26 mouse cellular contexts compared by ENCODE assay signal in genomic region chr1:55512165-55512564, GRCm38 (mm10).
A peak's percentile ranks its signal among the peaks of the same experiment; 100 is the strongest.
DNase-seq lines count a peak whose midpoint lies in the region; ATAC-seq and TF ChIP-seq lines count a peak whose summit lies in the region.
"Had no signal": no experiment of that assay in that cellular context is flagged by ENCODE, and none has a peak within 500 bp of the region (broad histone marks: within the 10 kb centered on the region; RNA-seq: fewer than 3 reads in every experiment).

No protein-coding gene starts in this region.

- no peaks in the 10 kb centered on the region for H3K27me3 ChIP-seq in kidney, embryonic 15.5 days
- H3K27me3 ChIP-seq in lung, embryonic 14.5 days (ENCODE audit: insufficient read depth, low read length): no peaks in the 10 kb centered on the region
- H3K27me3 ChIP-seq in CH12.LX (replicated peaks) (no peaks in the 10 kb centered on the region), Patski (no peaks in the 10 kb centered on the region)
- H3K27me3 ChIP-seq: embryonic facial prominence, embryonic 13.5 days; embryonic facial prominence, embryonic 15.5 days; forebrain, embryonic 12.5 days had no signal

- TF ChIP-seq RAD21 in CH12.LX (IDR thresholded peaks at IDR 0.05; ENCODE audit: low read depth, low read length): no peak

- no peak for TF ChIP-seq POLR2A in lung, adult 2 months (IDR thresholded peaks at IDR 0.05; ENCODE audit: borderline replicate concordance, extremely low read depth, low read depth, low read length)
- TF ChIP-seq POLR2A in CH12.LX (IDR thresholded peaks at IDR 0.05; ENCODE audit: low read depth, low read length): no peak

- no peak for TF ChIP-seq CTCF in lung, embryonic 14.5 days (IDR thresholded peaks at IDR 0.05; ENCODE audit: low read depth)
- TF ChIP-seq CTCF in lung, adult 2 months (IDR thresholded peaks at IDR 0.05; ENCODE audit: insufficient read depth, low read length): no peak
- TF ChIP-seq CTCF in CH12.LX (conservative IDR thresholded peaks at IDR 0.05 in 1 of 2, IDR thresholded peaks at IDR 0.05 in 1 of 2; ENCODE audit: low read depth in 2 of 2, low read length in 2 of 2) (no peak), Patski (IDR thresholded peaks at IDR 0.05) (no peak)

- 66% methylated on average over 3 of the region's 3 CpGs for WGBS in kidney, embryonic 15.5 days
- 75% methylated on average over 3 of the region's 3 CpGs for WGBS in lung, embryonic 14.5 days
- 77% methylated on average over 3 of the region's 3 CpGs for WGBS in lung, adult 2 months

- 0 out of 2 replicates have a peak, but pooled peaks have one; percentile 54 for ATAC-seq in kidney, embryonic 15.5 days (replicated peaks; ENCODE audit: low FRiP score)
- ATAC-seq in lung, embryonic 14.5 days (ENCODE audit: insufficient read depth): 0 out of 2 replicates have a peak, but pooled peaks have one; percentile 17
- peak; percentile 78 for ATAC-seq in Patski
- ATAC-seq: forebrain, embryonic 14.5 days; forebrain, embryonic 16.5 days had no signal

- no peak for TF ChIP-seq EP300 in CH12.LX (IDR thresholded peaks at IDR 0.05; ENCODE audit: low read length)

- no peak for DNase-seq in kidney, adult 8-10 months
- no peak for DNase-seq in lung, embryonic 14.5 days
- DNase-seq in lung, adult 2 months: no peak
- DNase-seq in CH12.LX (ENCODE audit: extremely low read depth) (peak; percentile 45), Patski (ENCODE audit: low read depth, low spot score) (no peak)
- DNase-seq in ovary, postnatal 14 days (ENCODE audit: low spot score): no peak
- no peak for DNase-seq in right cerebral cortex, adult 2 months (ENCODE audit: low spot score in 2 of 2)
- DNase-seq: adrenal gland, adult 2 months; adrenal gland, postnatal 10 days; adrenal gland, postnatal 25 days; cerebellum, adult 11 months; cerebellum, adult 18-20 months; cerebellum, adult 8-10 months; cerebellum, adult 9-11 months; cerebellum, postnatal 14 days; cerebellum, postnatal 36 days; embryo, embryonic 11 days had no signal

- H3K4me2 ChIP-seq in kidney, embryonic 15.5 days: no peak overlapping the region
- no peak overlapping the region for H3K4me2 ChIP-seq in lung, embryonic 14.5 days
- H3K4me2 ChIP-seq in CH12.LX (ENCODE audit: insufficient read depth, low read depth, poor library complexity, severe bottlenecking): no peak overlapping the region
- H3K4me2 ChIP-seq: embryonic facial prominence, embryonic 13.5 days; embryonic facial prominence, embryonic 15.5 days; forebrain, embryonic 12.5 days had no signal

- H3K4me3 ChIP-seq in kidney, embryonic 15.5 days (replicated peaks): no peak overlapping the region
- H3K4me3 ChIP-seq in lung, embryonic 14.5 days (ENCODE audit: low read depth, low read length): no peak overlapping the region
- no peak overlapping the region for H3K4me3 ChIP-seq in lung, adult 2 months (replicated peaks; ENCODE audit: extremely low read depth, low read depth, low read length)
- no peak overlapping the region for H3K4me3 ChIP-seq in CH12.LX (replicated peaks in 1 of 3; ENCODE audit: low read depth in 2 of 3, low read length in 2 of 3, poor library complexity in 1 of 3)
- H3K4me3 ChIP-seq: embryonic facial prominence, embryonic 13.5 days; embryonic facial prominence, embryonic 15.5 days; erythroblast, embryonic 14.5 days; forebrain, embryonic 10.5 days; forebrain, embryonic 12.5 days had no signal

- H3K79me2 ChIP-seq in CH12.LX (replicated peaks; ENCODE audit: control insufficient read depth, extremely low read depth, insufficient read depth, poor library complexity, severe bottlenecking): no peaks in the 10 kb centered on the region

- H3K9ac ChIP-seq in kidney, embryonic 15.5 days: no peak overlapping the region
- H3K9ac ChIP-seq in lung, embryonic 14.5 days: no peak overlapping the region
- H3K9ac ChIP-seq in CH12.LX (ENCODE audit: insufficient read depth, low read depth): no peak overlapping the region
- H3K9ac ChIP-seq: embryonic facial prominence, embryonic 13.5 days; embryonic facial prominence, embryonic 15.5 days; forebrain, embryonic 12.5 days had no signal

- POLR2A ChIA-PET in Patski (lab: Charles Lee): no interaction called here

- no peaks in the 10 kb centered on the region for H3K36me3 ChIP-seq in kidney, embryonic 15.5 days
- H3K36me3 ChIP-seq in lung, embryonic 14.5 days (ENCODE audit: insufficient read depth): no peaks in the 10 kb centered on the region
- H3K36me3 ChIP-seq in CH12.LX (replicated peaks in 1 of 2; ENCODE audit: control insufficient read depth in 1 of 2, insufficient read depth in 1 of 2, low read length in 1 of 2): no peaks in the 10 kb centered on the region
- H3K36me3 ChIP-seq: embryonic facial prominence, embryonic 13.5 days; embryonic facial prominence, embryonic 15.5 days; forebrain, embryonic 10.5 days; forebrain, embryonic 12.5 days; G1E had no signal

- H3K27ac ChIP-seq in kidney, embryonic 15.5 days: no peak overlapping the region
- H3K27ac ChIP-seq in lung, embryonic 14.5 days (ENCODE audit: low read depth): peak overlapping the region; percentile 76; the same call in 1 of the 2 replicates
- H3K27ac ChIP-seq in CH12.LX (ENCODE audit: insufficient read depth, low read depth): no peak overlapping the region
- H3K27ac ChIP-seq: embryonic facial prominence, embryonic 13.5 days; embryonic facial prominence, embryonic 15.5 days; forebrain, embryonic 10.5 days; forebrain, embryonic 12.5 days had no signal

- in situ Hi-C loops in CH12.LX (cut with MboI; ENCODE audit: low pct_ligation_motif_present, low pct_unique_long_range_greater_than_20kb, low sequenced_read_pairs): no loop called here
- in situ Hi-C loops in Patski (cut with MboI; ENCODE audit: low pct_unique_long_range_greater_than_20kb): no loop called here

- CTCF ChIA-PET in Patski (lab: Charles Lee): no interaction called here

- no peaks in the 10 kb centered on the region for H3K9me3 ChIP-seq in kidney, embryonic 15.5 days (replicated peaks)
- no peaks in the 10 kb centered on the region for H3K9me3 ChIP-seq in lung, embryonic 14.5 days (ENCODE audit: low read depth, low read length)
- H3K9me3 ChIP-seq in CH12.LX (replicated peaks; ENCODE audit: low read length): no peaks in the 10 kb centered on the region
- H3K9me3 ChIP-seq: embryonic facial prominence, embryonic 13.5 days; embryonic facial prominence, embryonic 15.5 days; forebrain, embryonic 10.5 days; forebrain, embryonic 12.5 days; G1E had no signal

- H3K4me1 ChIP-seq in kidney, embryonic 15.5 days: peaks cover 12% of the 10 kb centered on the region; the same call in 1 of the 2 replicates
- H3K4me1 ChIP-seq in lung, embryonic 14.5 days (ENCODE audit: insufficient read depth): 0 out of 2 replicates have a peak, but pooled peaks cover 4% of the 10 kb centered on the region
- peaks cover 2% of the 10 kb centered on the region for H3K4me1 ChIP-seq in lung, adult 2 months (ENCODE audit: control insufficient read depth, insufficient read depth, low read length)
- peaks cover 8 to 21% of the 10 kb centered on the region in 2 experiments for H3K4me1 ChIP-seq in CH12.LX (ENCODE audit: control insufficient read depth in 1 of 2, insufficient read depth in 2 of 2)
- H3K4me1 ChIP-seq: embryonic facial prominence, embryonic 13.5 days; embryonic facial prominence, embryonic 15.5 days; forebrain, embryonic 10.5 days; forebrain, embryonic 12.5 days had no signal

- dilution Hi-C loops in CH12.LX (cut with MboI; ENCODE audit: extremely low pct_ligation_motif_present, extremely low pct_unique_long_range_greater_than_20kb, low sequenced_read_pairs): no loop called here

TF ChIP-seq in CH12.LX, 34 proteins besides CTCF, POLR2A, EP300 and RAD21:
- TF ChIP-seq ELF1 (IDR thresholded peaks at IDR 0.05; ENCODE audit: low read depth, low read length): no peak
- no peak for TF ChIP-seq ZNF384 (IDR thresholded peaks at IDR 0.05; ENCODE audit: low read depth, low read length)
- TF ChIP-seq CHD2 (IDR thresholded peaks at IDR 0.05; ENCODE audit: low read length): no peak
- no peak for TF ChIP-seq ZKSCAN1 (IDR thresholded peaks at IDR 0.05; ENCODE audit: borderline replicate concordance, low read depth, low read length)
- TF ChIP-seq MAFK (IDR thresholded peaks at IDR 0.05; ENCODE audit: insufficient replicate concordance, low read length): no peak
- TF ChIP-seq ZC3H11A (IDR thresholded peaks at IDR 0.05; ENCODE audit: low read depth, low read length): no peak
- no peak for TF ChIP-seq SMC3 (IDR thresholded peaks at IDR 0.05; ENCODE audit: low read depth, low read length)
- TF ChIP-seq JUN (IDR thresholded peaks at IDR 0.05; ENCODE audit: insufficient read depth, low read depth, low read length): no peak
- no peak for TF ChIP-seq BHLHE40 (IDR thresholded peaks at IDR 0.05; ENCODE audit: low read depth, low read length)
- no peak for TF ChIP-seq RCOR1 (conservative IDR thresholded peaks at IDR 0.05; ENCODE audit: low read depth, low read length)
- TF ChIP-seq PAX5 (IDR thresholded peaks at IDR 0.05; ENCODE audit: low read length): no peak
- TF ChIP-seq USF1 (IDR thresholded peaks at IDR 0.05; ENCODE audit: low read depth, low read length): no peak
- no peak for TF ChIP-seq CHD1 (IDR thresholded peaks at IDR 0.05; ENCODE audit: low read depth, low read length)
- TF ChIP-seq TBP (conservative IDR thresholded peaks at IDR 0.05; ENCODE audit: low read depth, low read length): no peak
- no peak for TF ChIP-seq JUND (conservative IDR thresholded peaks at IDR 0.05; ENCODE audit: low read depth, low read length)
- TF ChIP-seq HCFC1 (IDR thresholded peaks at IDR 0.05; ENCODE audit: low read depth, low read length): no peak
- TF ChIP-seq UBTF (IDR thresholded peaks at IDR 0.05; ENCODE audit: low read depth, low read length): no peak

Comparison
In these comparisons a context has a peak if more than half of its experiments do, and no peak if none do; other contexts are left out.
1. ATAC-seq: peak in every context shown above with its lines; median percentile 78 in Patski; 54 in kidney, embryonic 15.5 days; 17 in lung, embryonic 14.5 days.